Mouse (Mus musculus) lung, embryonic 16.5 days (tissue): ENCODE measurements around the gene Arhgef38. TPM values are rescaled to one million over a fixed set of nuclear protein-coding genes. Genes with fewer than 3 reads are reported as not detected.

Source experiments
- ATAC-seq: fragments of 200-750 bp; cut with Nextera tagmentation; 2 replicates; pipeline ENCODE4 v1.8.0; 2017; ENCODE audit warnings: low read depth, mild to moderate bottlenecking, moderate library complexity
- H3K27ac ChIP-seq: fragments of 300-500 bp; sonication (generic); 2 replicates; pipeline ENCODE4 v1.5.1; 2014; ENCODE audit warnings: mild to moderate bottlenecking, control low read depth, low read length
- H3K27me3 ChIP-seq: fragments of 300-500 bp; sonication (generic); 2 replicates; pipeline ENCODE4 v1.6.1; 2014; ENCODE audit warnings: low read depth, low read length, mixed read lengths; ENCODE audit not compliant: control insufficient read depth, insufficient read depth
- H3K36me3 ChIP-seq: fragments of 300-500 bp; sonication (generic); 2 replicates; pipeline ENCODE4 v1.6.1; 2014; ENCODE audit warnings: low read length; ENCODE audit not compliant: control insufficient read depth, insufficient read depth
- H3K4me1 ChIP-seq: fragments of 300-500 bp; sonication (generic); replicated peaks from 2 replicates; pipeline ENCODE4 v1.6.1; 2014; ENCODE audit warnings: low read length, mixed read lengths; ENCODE audit not compliant: control insufficient read depth, insufficient read depth
- H3K4me2 ChIP-seq: fragments of 300-500 bp; sonication (generic); 2 replicates; pipeline ENCODE4 v1.6.1; 2014; ENCODE audit warnings: low read depth, low read length, control low read depth
- H3K4me3 ChIP-seq: fragments of 300-500 bp; sonication (generic); 2 replicates; pipeline ENCODE4 v1.5.1; 2014; ENCODE audit warnings: mild to moderate bottlenecking, low read length, control low read depth
- H3K9ac ChIP-seq: fragments of 300-500 bp; sonication (generic); 2 replicates; pipeline ENCODE4 v1.6.1; 2014; ENCODE audit warnings: low read length, control low read depth
- H3K9me3 ChIP-seq: fragments of 300-500 bp; sonication (generic); 2 replicates; pipeline ENCODE4 v1.6.1; 2016; ENCODE audit warnings: low read length; ENCODE audit not compliant: control insufficient read depth
- WGBS: fragments of 180-500 bp; shearing (Covaris S2); extraction: QIAGEN DNeasy Blood & Tissue Kit; methylation state at CpG from one replicate; pipeline ENCODE4 v1.1.7; 2014; 5-methylcytosine and 5-hydroxymethylcytosine counted together
- polyA plus RNA-seq: library from polyadenylated mRNA; unstranded; fragments of >200 nt; fragmentation: Nextera tagmentation; extraction: Ambion mirVana; gene quantifications from 2 replicates; pipeline ENCODE4 v1.2.1, GENCODE M21; 2015

Gene Arhgef38
- polyA plus RNA-seq, 1 experiment from 2014 or later = 1.2 TPM

- ATAC-seq = no peak
- Histone ChIP-seq H3K27ac (no peak overlapping the region), H3K4me1 (no peaks in the 10 kb centered on the region), H3K4me2 (no peak overlapping the region), H3K9me3 (no peaks in the 10 kb centered on the region), H3K36me3 (no peaks in the 10 kb centered on the region), H3K4me3 (no peak overlapping the region), H3K27me3 (no peaks in the 10 kb centered on the region), H3K9ac (no peak overlapping the region)
- 78% methylated on average over 8 of the region's 8 CpGs for WGBS
Measured at GRCm38 (mm10) chr3:133154683-133155082, 80.1 kb downstream of the Arhgef38 start.

GRCm38 (mm10) chr3:133153629-133154028, 81.1 kb downstream of the Arhgef38 start:
- no peak overlapping the region for H3K27ac ChIP-seq
- no peak for ATAC-seq
- no peaks in the 10 kb centered on the region for H3K4me1 ChIP-seq
- no peak overlapping the region for H3K4me3 ChIP-seq
- WGBS = 65% methylated on average over 6 of the region's 6 CpGs
- H3K27me3 ChIP-seq = no peaks in the 10 kb centered on the region
- H3K9me3 ChIP-seq = no peaks in the 10 kb centered on the region
- no peak overlapping the region for H3K9ac ChIP-seq
- H3K4me2 ChIP-seq = no peak overlapping the region
- no peaks in the 10 kb centered on the region for H3K36me3 ChIP-seq

DNA sequence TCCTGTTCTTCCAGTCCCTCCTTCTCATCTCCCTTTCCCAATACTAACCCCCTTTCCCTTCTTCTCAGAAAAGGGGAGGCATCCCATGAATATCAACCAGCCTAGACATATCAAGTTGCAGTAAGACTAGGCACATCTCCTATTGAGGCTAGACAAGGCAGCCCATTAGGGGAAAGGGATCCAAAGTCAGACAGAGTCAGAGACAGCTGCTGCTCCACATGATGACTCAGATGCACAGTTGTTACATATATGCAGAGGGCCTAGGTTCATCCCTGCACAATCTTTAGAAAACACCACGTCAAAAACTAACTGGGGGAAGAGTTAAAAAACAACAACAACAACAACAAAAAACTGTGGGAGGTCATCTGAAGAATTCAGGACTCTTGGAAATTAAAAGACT, 81.9 kb downstream of the Arhgef38 start:
- no peaks in the 10 kb centered on the region for H3K9me3 ChIP-seq

GRCm38 (mm10) chr3:133151629-133152028, 83.1 kb downstream of the Arhgef38 start:
- H3K27ac ChIP-seq = no peak overlapping the region
- no peak overlapping the region for H3K4me2 ChIP-seq
- H3K4me1 ChIP-seq = no peaks in the 10 kb centered on the region
- no peaks in the 10 kb centered on the region for H3K36me3 ChIP-seq
- H3K9ac ChIP-seq = no peak overlapping the region
- ATAC-seq = no peak
- no peaks in the 10 kb centered on the region for H3K9me3 ChIP-seq
- H3K27me3 ChIP-seq = no peaks in the 10 kb centered on the region
- H3K4me3 ChIP-seq = no peak overlapping the region
- 78% methylated on average over 6 of the region's 6 CpGs for WGBS

More for the DNA sequence above, 81.9 kb downstream of the Arhgef38 start:
- no peak for ATAC-seq
- Histone ChIP-seq H3K4me1 (no peaks in the 10 kb centered on the region), H3K36me3 (no peaks in the 10 kb centered on the region), H3K9ac (no peak overlapping the region), H3K27ac (no peak overlapping the region), H3K4me2 (no peak overlapping the region), H3K4me3 (no peak overlapping the region), H3K27me3 (no peaks in the 10 kb centered on the region)
- 60% methylated on average over 1 of the region's 1 CpGs for WGBS

- H3K4me3 ChIP-seq = no peak overlapping the region
- H3K27ac ChIP-seq = no peak overlapping the region
- H3K36me3 ChIP-seq = no peaks in the 10 kb centered on the region
- no peaks in the 10 kb centered on the region for H3K4me1 ChIP-seq
- WGBS = 71% methylated on average over 6 of the region's 6 CpGs
- H3K9me3 ChIP-seq = no peaks in the 10 kb centered on the region
- no peak overlapping the region for H3K9ac ChIP-seq
- H3K27me3 ChIP-seq = no peaks in the 10 kb centered on the region
- no peak overlapping the region for H3K4me2 ChIP-seq
- no peak for ATAC-seq
Measured at GRCm38 (mm10) chr3:133144511-133145147, 90.1 kb downstream of the Arhgef38 start.

DNA sequence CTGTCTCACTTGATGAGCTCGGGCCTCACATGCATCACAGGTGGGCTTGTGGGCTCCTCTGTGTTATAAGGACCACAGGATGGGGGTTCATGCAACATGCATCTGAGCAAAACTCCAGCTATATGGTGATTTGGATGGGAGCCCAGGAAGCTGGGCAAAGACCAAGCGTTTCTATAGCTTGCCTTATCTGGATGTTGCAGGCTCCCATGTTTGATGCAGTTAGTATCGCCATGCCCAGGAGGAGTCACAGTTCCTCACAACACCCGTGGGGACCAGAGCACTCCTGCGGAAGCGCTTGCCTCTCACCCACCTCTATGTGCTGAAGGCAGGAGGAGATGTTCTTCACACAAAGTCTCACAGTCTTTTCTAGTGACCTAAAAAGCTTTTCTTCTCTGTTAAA, 92.9 kb downstream of the Arhgef38 start:
- Histone ChIP-seq H3K4me1 (no peaks in the 10 kb centered on the region), H3K4me2 (no peak overlapping the region), H3K27ac (no peak overlapping the region), H3K9ac (no peak overlapping the region), H3K27me3 (no peaks in the 10 kb centered on the region), H3K4me3 (no peak overlapping the region), H3K9me3 (no peaks in the 10 kb centered on the region), H3K36me3 (no peaks in the 10 kb centered on the region)
- no peak for ATAC-seq
- whole genome bisulfite sequencing = 77% methylated on average over 6 of the region's 6 CpGs

- 68% methylated on average over 8 of the region's 8 CpGs for WGBS
- H3K4me3 ChIP-seq = no peak overlapping the region
- H3K9me3 ChIP-seq = no peaks in the 10 kb centered on the region
- H3K4me2 ChIP-seq = no peak overlapping the region
- no peaks in the 10 kb centered on the region for H3K4me1 ChIP-seq
- no peak for ATAC-seq
- H3K36me3 ChIP-seq = no peaks in the 10 kb centered on the region
- H3K9ac ChIP-seq = no peak overlapping the region
- H3K27me3 ChIP-seq = no peaks in the 10 kb centered on the region
- no peak overlapping the region for H3K27ac ChIP-seq
Measured at GRCm38 (mm10) chr3:133132611-133133010, 102.1 kb downstream of the Arhgef38 start.

GRCm38 (mm10) chr3:133131372-133131771, 103.4 kb downstream of the Arhgef38 start:
- Histone ChIP-seq H3K27ac (no peak overlapping the region), H3K9ac (no peak overlapping the region), H3K9me3 (no peaks in the 10 kb centered on the region), H3K4me1 (no peaks in the 10 kb centered on the region), H3K27me3 (no peaks in the 10 kb centered on the region), H3K4me2 (no peak overlapping the region), H3K36me3 (no peaks in the 10 kb centered on the region), H3K4me3 (no peak overlapping the region)
- ATAC-seq = no peak
- WGBS = 93% methylated on average over 5 of the region's 5 CpGs

DNA sequence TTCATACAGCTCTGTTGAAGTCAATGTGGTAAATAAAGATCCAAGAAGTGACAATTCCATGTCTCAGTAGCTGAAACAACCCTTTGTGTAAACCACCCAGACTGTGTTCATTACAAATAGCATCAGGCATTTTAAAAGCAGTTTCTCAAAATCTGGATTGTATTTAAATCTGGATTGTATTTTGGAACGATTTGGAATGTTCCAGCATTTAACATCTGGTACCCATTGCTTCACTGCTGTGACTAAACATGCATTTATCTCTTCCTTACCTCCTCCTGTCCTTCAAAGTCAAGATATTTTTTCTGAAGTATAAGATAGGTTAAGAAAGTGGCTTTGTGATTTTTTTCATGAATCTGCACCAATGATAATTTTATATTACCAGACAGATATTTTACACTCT, 121.5 kb downstream of the Arhgef38 start:
- Histone ChIP-seq H3K9ac (no peak overlapping the region), H3K4me2 (no peak overlapping the region), H3K27ac (no peak overlapping the region), H3K4me3 (no peak overlapping the region), H3K36me3 (peaks cover 13% of the 10 kb centered on the region), H3K9me3 (no peaks in the 10 kb centered on the region), H3K27me3 (no peaks in the 10 kb centered on the region), H3K4me1 (no peaks in the 10 kb centered on the region)
- no peak for ATAC-seq
- WGBS = 33% methylated on average over 1 of the region's 1 CpGs

DNA sequence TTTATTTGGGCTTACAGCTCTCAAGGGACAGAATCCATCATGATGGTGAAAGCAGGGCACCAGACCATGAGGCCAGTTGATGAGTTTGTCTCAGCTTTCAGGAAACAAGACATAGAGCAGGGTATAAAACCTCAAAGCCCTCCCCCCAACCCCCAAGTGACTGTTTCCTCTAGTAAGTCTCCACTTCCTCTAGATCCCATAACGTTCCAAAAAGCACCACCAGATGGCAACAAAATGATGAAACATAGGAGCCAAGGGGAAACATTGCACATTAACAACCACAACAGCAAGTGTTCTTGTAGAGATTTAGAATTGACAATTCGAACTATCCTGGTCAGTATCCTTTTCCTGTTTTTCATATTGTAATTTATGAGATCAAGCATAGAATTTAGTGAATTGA, 123.0 kb downstream of the Arhgef38 start:
- no peaks in the 10 kb centered on the region for H3K9me3 ChIP-seq
- no peak for ATAC-seq
- no peak overlapping the region for H3K4me3 ChIP-seq
- no peak overlapping the region for H3K27ac ChIP-seq
- no peak overlapping the region for H3K9ac ChIP-seq
- no peak overlapping the region for H3K4me2 ChIP-seq
- H3K36me3 ChIP-seq = peaks cover 18% of the 10 kb centered on the region
- H3K27me3 ChIP-seq = no peaks in the 10 kb centered on the region
- no peaks in the 10 kb centered on the region for H3K4me1 ChIP-seq
- WGBS = 27% methylated on average over 2 of the region's 2 CpGs
